Mouse (Mus musculus): Measurements from ENCODE around the gene Zfp652.
"Not testable (repeated sequence)": the region's sequence is repeated elsewhere in the genome, so short reads cannot be mapped to it uniquely, and the experiment has no call there.

Gene Zfp652

DNA sequence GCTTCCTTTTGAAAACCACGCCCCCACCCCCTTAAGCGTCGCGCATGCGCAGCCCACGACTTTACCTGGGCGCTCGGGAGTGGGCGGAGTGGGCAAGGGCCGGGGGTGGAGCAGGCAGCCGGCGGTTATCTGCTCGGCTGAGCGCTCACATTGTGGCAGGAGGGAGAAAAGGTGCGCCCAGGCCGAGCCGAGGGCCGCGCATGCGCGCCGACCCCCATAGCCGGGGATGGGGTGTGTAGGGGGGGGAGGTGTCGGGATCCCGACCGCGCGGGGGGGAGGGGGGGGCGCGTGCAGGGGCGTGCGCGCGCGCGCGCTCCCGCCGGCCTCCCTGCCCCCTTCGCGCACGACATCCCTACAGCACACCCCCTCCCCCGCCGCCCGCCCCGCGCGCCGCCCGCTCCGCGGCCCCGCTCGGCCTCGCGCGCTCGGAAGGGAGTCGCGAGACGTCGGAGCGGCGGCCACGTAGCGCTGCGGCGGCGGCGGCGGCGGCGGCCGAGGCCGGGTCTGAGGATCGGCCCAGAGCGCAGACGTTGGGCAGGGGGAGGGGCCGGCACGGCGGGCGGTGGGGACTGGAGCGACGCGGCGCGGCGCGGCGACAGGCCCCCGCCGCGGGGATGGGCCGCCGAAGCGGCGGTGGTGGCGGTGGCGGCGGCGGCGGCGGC lies at the start of gene Zfp652:
Gene Zfp652, plus strand, starts transcription at position 111 of the 662 bp plus-strand sequence.
- in situ Hi-C loops (cut with MseI, MboI): no loop called here

GRCm38 (mm10) chr11:95666529-95667149 lies 45.8 kb upstream of the Zfp652 start, which contains the start of gene Phb:
Gene Phb (plus strand): TSS chr11:95666957.
- in situ Hi-C loops (cut with MseI, MboI): no loop called here

- in situ Hi-C loops (cut with MseI, MboI): no loop called here
These were observed 45.3 kb upstream of the Zfp652 start for GRCm38 (mm10) chr11:95667177-95667576.

- in situ Hi-C loops (cut with MseI, MboI): not testable (repeated sequence)
These were observed 44.4 kb upstream of the Zfp652 start for GRCm38 (mm10) chr11:95668086-95668485.

DNA sequence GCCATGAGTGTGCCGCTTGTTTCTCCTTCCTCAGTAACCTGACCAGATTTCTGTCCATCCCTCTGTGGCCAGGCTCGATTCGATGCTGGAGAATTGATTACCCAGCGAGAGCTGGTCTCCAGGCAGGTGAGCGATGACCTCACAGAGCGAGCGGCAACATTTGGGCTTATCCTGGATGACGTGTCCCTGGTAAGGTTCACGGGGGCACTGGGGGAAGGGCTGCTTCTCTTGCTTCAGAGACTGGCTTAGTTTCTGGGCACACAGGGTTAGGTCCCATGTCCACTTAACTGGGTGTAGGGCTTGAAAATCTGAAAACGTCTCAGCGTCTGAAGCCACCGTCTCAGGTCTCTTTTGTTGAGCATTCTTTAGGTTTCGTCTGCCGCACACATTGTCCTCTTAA lies 37.0 kb upstream of the Zfp652 start:
- in situ Hi-C loops (cut with MseI, MboI): no loop called here

DNA sequence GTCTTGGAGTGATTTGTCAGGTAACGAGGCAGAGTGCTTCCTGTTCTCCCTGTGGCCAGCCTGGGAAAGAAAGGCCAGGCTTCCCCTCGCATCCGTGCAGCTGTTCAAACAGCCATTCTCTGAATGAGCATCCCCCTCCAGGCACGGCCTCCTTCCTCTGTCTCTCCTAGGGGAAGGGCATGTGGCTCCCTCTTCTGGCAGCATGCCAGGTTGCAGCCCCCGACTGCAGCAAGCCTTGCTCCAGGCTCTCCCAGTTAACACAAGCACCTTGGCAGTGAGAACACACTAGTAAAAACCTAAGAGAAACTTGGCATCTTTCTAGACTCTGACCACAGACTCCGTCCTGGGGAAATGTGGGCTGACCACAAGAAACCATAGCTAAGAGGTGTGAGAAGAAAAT lies 36.2 kb upstream of the Zfp652 start:
- in situ Hi-C loops (cut with MseI, MboI): no loop called here

- in situ Hi-C loops (cut with MseI, MboI): no loop called here
These were observed 34.4 kb upstream of the Zfp652 start for GRCm38 (mm10) chr11:95677925-95678701.

GRCm38 (mm10) chr11:95681995-95682601 lies 30.4 kb upstream of the Zfp652 start:
- in situ Hi-C loops (cut with MseI, MboI): no loop called here

DNA sequence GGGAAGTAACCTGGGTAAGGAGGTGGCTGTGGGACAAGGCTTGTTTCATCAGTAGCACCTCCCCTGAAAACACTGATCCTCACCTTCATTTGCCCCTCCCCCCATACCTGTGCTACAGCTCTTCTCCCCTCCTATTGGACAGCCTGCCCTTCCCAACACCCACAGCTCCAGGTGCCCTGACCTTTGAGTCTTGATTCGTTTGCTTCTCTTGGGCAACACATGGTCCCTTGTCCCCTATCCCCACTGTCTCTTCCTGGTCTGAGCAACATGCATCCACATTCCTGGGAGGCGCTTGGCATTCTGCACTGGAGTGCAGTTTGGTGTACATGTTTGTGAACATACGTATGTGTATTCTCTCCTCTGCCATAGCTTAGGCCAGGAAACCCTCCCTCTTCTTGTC lies 29.5 kb upstream of the Zfp652 start:
- in situ Hi-C loops (cut with MseI, MboI): no loop called here

GRCm38 (mm10) chr11:95686031-95686430 lies 26.4 kb upstream of the Zfp652 start:
- in situ Hi-C loops (cut with MseI, MboI): loop anchor here (5.0 kb wide), 1 partner anchor 66 kb away; no protein-coding TSS in a partner anchor

- in situ Hi-C loops (cut with MseI, MboI): loop anchor here (5.0 kb wide), 1 partner anchor 65 kb away; no protein-coding TSS in a partner anchor
These were observed 25.3 kb upstream of the Zfp652 start for GRCm38 (mm10) chr11:95687084-95687656.

DNA sequence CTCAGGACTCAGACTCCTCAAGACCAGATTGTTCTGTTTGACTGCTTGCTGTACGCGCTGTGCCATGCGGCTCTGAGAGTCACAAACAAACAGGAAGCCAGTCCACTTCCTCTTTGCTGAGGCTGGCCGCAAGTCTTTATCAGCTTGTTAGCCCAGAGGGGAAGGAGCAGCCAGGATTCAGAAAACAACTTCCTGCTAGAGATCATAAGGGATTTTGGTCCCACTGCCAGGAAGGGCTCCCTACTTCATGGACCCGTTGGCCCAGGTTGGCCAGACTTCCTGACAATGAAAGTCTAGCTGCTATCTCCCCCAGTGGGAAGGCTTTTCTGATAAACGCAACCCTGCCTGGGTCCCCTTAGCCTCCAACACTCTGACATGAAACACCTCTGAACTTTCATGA lies 24.0 kb upstream of the Zfp652 start:
- in situ Hi-C loops (cut with MseI, MboI): loop anchor here (5.0 kb wide), 1 partner anchor 64 kb away; no protein-coding TSS in a partner anchor

- in situ Hi-C loops (cut with MseI, MboI): loop anchor here (5.0 kb wide), 1 partner anchor 63 kb away; no protein-coding TSS in a partner anchor
These were observed 23.5 kb upstream of the Zfp652 start for GRCm38 (mm10) chr11:95688981-95689380.

GRCm38 (mm10) chr11:95689544-95689943 lies 22.9 kb upstream of the Zfp652 start:
- in situ Hi-C loops (cut with MseI, MboI): loop anchor here (5.0 kb wide), 1 partner anchor 63 kb away; no protein-coding TSS in a partner anchor

- in situ Hi-C loops (cut with MseI, MboI): no loop called here
These were observed 13.9 kb upstream of the Zfp652 start for GRCm38 (mm10) chr11:95698541-95698940.

DNA sequence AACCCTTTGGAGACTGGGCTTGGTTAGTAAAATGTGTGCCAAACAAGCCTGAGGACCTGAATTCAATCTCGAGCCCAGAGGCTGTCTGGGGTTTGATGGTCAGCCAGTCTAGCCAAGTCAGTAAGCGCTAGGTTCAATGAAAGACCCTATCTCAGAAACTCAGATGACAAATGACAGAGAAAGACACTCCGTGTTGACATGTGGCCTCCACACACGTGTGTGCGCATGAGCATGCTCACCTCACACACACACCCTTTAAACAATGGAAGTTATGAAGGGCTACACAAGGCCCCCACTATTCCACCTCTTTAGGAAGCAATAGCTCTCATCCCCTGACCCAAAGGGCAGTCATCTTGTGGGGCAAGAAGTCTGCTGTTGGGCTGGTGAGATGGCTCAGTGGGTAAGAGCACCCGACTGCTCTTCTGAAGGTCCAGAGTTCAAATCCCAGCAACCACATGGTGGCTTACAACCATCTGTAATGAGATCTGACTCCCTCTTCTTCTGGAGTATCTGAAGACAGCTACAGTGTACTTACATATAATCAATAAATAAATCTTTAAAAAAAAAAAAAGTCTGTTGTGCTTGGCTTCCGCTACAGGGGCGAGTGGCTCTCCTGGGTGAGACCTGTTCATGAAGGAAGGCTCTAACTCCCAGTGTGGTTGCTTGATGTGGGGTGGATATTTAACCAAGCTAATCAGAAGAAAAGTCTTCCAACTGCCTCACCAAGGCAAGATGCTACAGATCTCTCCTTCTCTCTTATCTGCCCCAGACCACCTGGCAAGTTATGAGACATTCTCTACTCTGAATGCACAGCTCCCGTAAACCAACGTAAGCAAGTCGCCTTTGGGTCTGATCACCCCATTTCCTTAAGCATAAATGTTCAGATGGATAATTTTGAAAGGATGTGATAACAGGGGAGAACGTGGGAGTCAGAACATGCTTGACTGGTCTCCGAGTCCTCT lies 11.4 kb upstream of the Zfp652 start:
- in situ Hi-C loops (cut with MseI, MboI): no loop called here

DNA sequence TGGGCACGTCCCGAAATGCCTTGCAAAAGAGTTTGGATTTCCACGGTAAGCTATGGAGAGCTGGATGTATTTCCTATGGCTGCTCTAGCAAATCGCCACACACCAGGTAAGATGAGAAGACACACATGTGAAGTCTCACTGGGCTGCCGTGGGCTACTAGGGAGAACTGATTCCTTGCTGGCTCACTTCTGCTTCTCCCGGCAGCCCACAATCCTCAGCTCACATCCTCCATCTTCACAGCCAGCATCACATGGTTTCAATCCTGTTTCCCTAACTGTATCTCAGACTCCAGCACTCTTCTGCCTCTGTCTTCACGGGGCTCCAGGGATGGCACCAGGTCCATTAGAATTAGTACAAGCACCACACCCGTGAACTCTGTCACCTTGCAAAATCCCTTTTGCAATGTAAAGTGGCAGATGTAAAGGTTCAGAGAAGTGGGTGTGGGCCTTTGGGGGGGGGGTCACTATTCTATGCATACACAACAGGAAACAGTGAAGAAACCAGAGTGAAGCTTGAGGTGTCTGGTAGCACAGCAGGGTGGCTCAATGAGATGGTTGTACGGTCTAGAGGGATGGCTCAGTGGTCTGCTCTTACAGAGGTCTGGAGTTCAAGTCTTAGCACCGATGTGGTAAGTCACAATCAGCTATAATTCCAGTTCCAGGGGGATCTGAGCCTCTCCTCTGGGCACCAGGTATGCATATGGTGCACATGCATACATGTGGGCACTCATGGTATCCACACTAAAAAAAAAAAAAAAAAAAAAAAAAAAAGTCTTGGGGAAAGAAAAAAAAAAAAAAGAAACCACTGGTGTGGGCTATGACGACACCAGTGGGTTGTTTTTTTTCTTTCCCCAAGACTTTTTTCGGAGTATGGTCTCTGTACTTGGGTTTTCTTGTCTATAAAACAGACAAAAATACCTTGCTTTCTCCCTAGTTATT lies 8.2 kb upstream of the Zfp652 start:
- in situ Hi-C loops (cut with MseI, MboI): no loop called here

- in situ Hi-C loops (cut with MseI, MboI): no loop called here
These were observed 7.5 kb upstream of the Zfp652 start for GRCm38 (mm10) chr11:95704970-95705330.

DNA sequence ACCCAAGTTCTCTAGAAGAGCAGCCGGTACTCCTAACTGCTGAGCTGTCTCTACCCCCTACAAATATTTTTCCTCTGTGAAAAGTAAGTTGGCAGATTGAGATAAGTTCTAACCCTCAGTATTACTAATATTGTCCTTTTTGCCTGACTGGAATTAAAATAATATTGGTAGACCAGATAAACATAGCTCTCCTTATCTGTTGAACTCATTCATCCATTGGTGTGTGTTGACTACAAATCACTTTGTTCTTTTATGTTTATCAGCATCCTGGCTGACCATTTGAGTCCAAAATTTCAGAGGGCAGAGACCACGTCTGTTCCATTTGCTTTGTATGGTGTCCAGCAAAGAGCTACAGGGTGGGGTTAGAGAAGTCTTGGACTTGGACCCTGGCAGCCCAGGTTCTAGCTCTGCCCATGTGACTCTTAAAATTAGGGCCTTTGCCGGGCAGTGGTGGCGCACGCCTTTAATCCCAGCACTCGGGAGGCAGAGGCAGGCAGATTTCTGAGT lies 2.9 kb upstream of the Zfp652 start:
- in situ Hi-C loops (cut with MseI, MboI): no loop called here
